8 mouse cellular contexts compared by ENCODE assay signal in genomic region chr1:60565931-60566630, GRCm38 (mm10). TPM values are rescaled to one million over a fixed set of nuclear protein-coding genes. Genes with fewer than 3 reads are reported as not detected.
DNase-seq lines count a peak whose midpoint lies in the region; ATAC-seq lines count a peak whose summit lies in the region.

No protein-coding gene starts in this region.

- H3K9me3 ChIP-seq in embryonic facial prominence, embryonic 14.5 days (ENCODE audit: control insufficient read depth, low read length), result 0 out of 2 replicates have a peak, but pooled peaks cover under 1% of the 10 kb centered on the region
- H3K9me3 ChIP-seq in hindbrain, embryonic 11.5 days (ENCODE audit: control insufficient read depth, low read length), result no peaks in the 10 kb centered on the region

- peak; percentile 68 for DNase-seq in embryo, embryonic 10.5 days (ENCODE audit: low spot score)
- no peak for DNase-seq in embryo, embryonic 9.5 days (ENCODE audit: extremely low spot score)
- DNase-seq in embryonic facial prominence, embryonic 14.5 days (ENCODE audit: low spot score), result peak; percentile 50
- no peak for DNase-seq in hindbrain, embryonic 11.5 days (ENCODE audit: low spot score)
- DNase-seq in left cerebral cortex, adult 8-10 months (ENCODE audit: low spot score in 2 of 2), result peak; percentile 26 to 36
- DNase-seq in splenic B cell, adult 2 months (ENCODE audit: low read depth, low spot score), result peak; percentile 2

- 0% methylated on average over 36 of the region's 56 CpGs for WGBS in embryonic facial prominence, embryonic 14.5 days
- WGBS in hindbrain, embryonic 11.5 days, result under 1% methylated on average over 44 of the region's 56 CpGs

- peak overlapping the region; percentile 95 for H3K27ac ChIP-seq in embryonic facial prominence, embryonic 14.5 days (replicated peaks; ENCODE audit: low read depth, low read length)
- H3K27ac ChIP-seq in hindbrain, embryonic 11.5 days (ENCODE audit: low read depth, low read length), result peak overlapping the region; percentile 98

- peaks cover 10% of the 10 kb centered on the region for H3K4me1 ChIP-seq in embryonic facial prominence, embryonic 14.5 days (ENCODE audit: control insufficient read depth, insufficient read depth, low read length)
- H3K4me1 ChIP-seq in hindbrain, embryonic 11.5 days (replicated peaks; ENCODE audit: control insufficient read depth, insufficient read depth, low read length), result no peaks in the 10 kb centered on the region

- 0 out of 2 replicates have a peak, but pooled peaks cover 11% of the 10 kb centered on the region for H3K36me3 ChIP-seq in embryonic facial prominence, embryonic 14.5 days (ENCODE audit: control insufficient read depth, insufficient read depth, low read length)
- H3K36me3 ChIP-seq in hindbrain, embryonic 11.5 days (ENCODE audit: control insufficient read depth, insufficient read depth, low read length), result no peaks in the 10 kb centered on the region
- no peaks in the 10 kb centered on the region for H3K36me3 ChIP-seq in splenic B cell, adult 2 months (ENCODE audit: control insufficient read depth, insufficient read depth, low read length, poor library complexity, severe bottlenecking)

- peak overlapping the region; percentile 90 for H3K4me3 ChIP-seq in embryonic facial prominence, embryonic 14.5 days (ENCODE audit: low read depth, low read length)
- H3K4me3 ChIP-seq in hindbrain, embryonic 11.5 days (ENCODE audit: low read depth, low read length), result peak overlapping the region; percentile 97

- H3K27me3 ChIP-seq in embryonic facial prominence, embryonic 14.5 days (replicated peaks; ENCODE audit: control insufficient read depth, insufficient read depth, low read length), result no peaks in the 10 kb centered on the region
- H3K27me3 ChIP-seq in hindbrain, embryonic 11.5 days (ENCODE audit: control insufficient read depth, insufficient read depth, low read length), result no peaks in the 10 kb centered on the region
- peaks cover 4% of the 10 kb centered on the region for H3K27me3 ChIP-seq in splenic B cell, adult 2 months (ENCODE audit: control insufficient read depth, insufficient read depth, low read length, poor library complexity, severe bottlenecking)

- peak overlapping the region; percentile 96 for H3K9ac ChIP-seq in embryonic facial prominence, embryonic 14.5 days (ENCODE audit: low read depth, low read length)
- peak overlapping the region; percentile 96 for H3K9ac ChIP-seq in hindbrain, embryonic 11.5 days (ENCODE audit: low read depth, low read length)

- peak; percentile 14 for ATAC-seq in CD4-positive, CD25-positive, alpha-beta regulatory T cell, adult 4 months
- ATAC-seq in embryonic facial prominence, embryonic 14.5 days (ENCODE audit: low read depth), result peak; percentile 66
- peak; percentile 80 for ATAC-seq in hindbrain, embryonic 11.5 days (ENCODE audit: low FRiP score)
- 0 out of 2 replicates have a peak, but pooled peaks have one; percentile 14 for ATAC-seq in megakaryocyte-erythroid progenitor cell, adult 5-6 weeks (replicated peaks; ENCODE audit: low FRiP score, low TSS enrichment, poor library complexity, severe bottlenecking)

- H3K4me2 ChIP-seq in embryonic facial prominence, embryonic 14.5 days (ENCODE audit: low read depth, low read length), result peak overlapping the region; percentile 70
- peak overlapping the region; percentile 55 for H3K4me2 ChIP-seq in hindbrain, embryonic 11.5 days (replicated peaks; ENCODE audit: low read depth, low read length)

RNA-seq across cellular contexts. Expression of gene Raph1, which starts 0.8 kb away (rescaled TPM):
- 1 to 10 TPM; 3.5 to 4.2 TPM for polyA plus RNA-seq in CD4-positive, CD25-positive, alpha-beta regulatory T cell, adult 4 months (2017; shearing (Covaris generic))
- 35.8 and 44.2 TPM in 2 replicates for polyA plus RNA-seq in embryonic facial prominence, embryonic 14.5 days (2014; fragmentation: Nextera tagmentation; extraction: Ambion mirVana)
- polyA plus RNA-seq in hindbrain, embryonic 11.5 days (2014; fragmentation: Nextera tagmentation; extraction: Ambion mirVana), result 26.8 and 38.4 TPM in 2 replicates
- 10 to 100 TPM; 62.2 to 77.4 (median 64.6) TPM for total RNA-seq in left cerebral cortex, adult 8-10 months (2022)
- 1.3 TPM in 2 replicates for total RNA-seq in megakaryocyte-erythroid progenitor cell, adult 5-6 weeks (2014; fragmentation: Nextera tagmentation)
- 0.23 TPM in 2 replicates for total RNA-seq in megakaryocyte-erythroid progenitor cell, adult 5-6 weeks (2017)

Comparison
In these comparisons a context has a peak if more than half of its experiments do, and no peak if none do; other contexts are left out.
1. DNase-seq: peak in embryo, embryonic 10.5 days (single experiment), embryonic facial prominence, embryonic 14.5 days (single experiment), left cerebral cortex, adult 8-10 months (2 of 2) and splenic B cell, adult 2 months (single experiment); none in embryo, embryonic 9.5 days (single experiment) and hindbrain, embryonic 11.5 days (single experiment).
2. ATAC-seq: peak in every context shown above with its lines; median percentile 80 in hindbrain, embryonic 11.5 days; 66 in embryonic facial prominence, embryonic 14.5 days; 14 in CD4-positive, CD25-positive, alpha-beta regulatory T cell, adult 4 months; 14 in megakaryocyte-erythroid progenitor cell, adult 5-6 weeks.